Mouse (Mus musculus): ENCODE results near the gene Lrp1. TPM values are rescaled to one million over a fixed set of nuclear protein-coding genes. Genes with fewer than 3 reads are reported as not detected.

Lrp1 gene
- polyA plus RNA-seq, 3 experiments from 2014 or later = 0.04 to 1.4 TPM; not detected in 1

GRCm38 (mm10) chr10:127590831-127591451 lies 30.0 kb downstream of the Lrp1 start:
- ATAC-seq = no peak

GRCm38 (mm10) chr10:127590256-127590655 lies 30.7 kb downstream of the Lrp1 start:
- ATAC-seq = no peak

GRCm38 (mm10) chr10:127587776-127588175 lies 33.2 kb downstream of the Lrp1 start:
- ATAC-seq = no peak

- peak; percentile 83 for ATAC-seq
These were observed 34.7 kb downstream of the Lrp1 start for GRCm38 (mm10) chr10:127586209-127586608.

- ATAC-seq = no peak
These were observed 35.4 kb downstream of the Lrp1 start for GRCm38 (mm10) chr10:127585598-127585997.

GRCm38 (mm10) chr10:127583649-127584048 lies 37.3 kb downstream of the Lrp1 start:
- no peak for ATAC-seq

GRCm38 (mm10) chr10:127581291-127581690 lies 39.7 kb downstream of the Lrp1 start:
- ATAC-seq = no peak

- ATAC-seq = no peak
These were observed 43.0 kb downstream of the Lrp1 start for GRCm38 (mm10) chr10:127577982-127578381.

- no peak for ATAC-seq
These were observed 43.8 kb downstream of the Lrp1 start for GRCm38 (mm10) chr10:127577156-127577555.

- ATAC-seq = no peak
These were observed 44.5 kb downstream of the Lrp1 start for GRCm38 (mm10) chr10:127576381-127576961.

- ATAC-seq = no peak
These were observed 45.2 kb downstream of the Lrp1 start for GRCm38 (mm10) chr10:127575741-127576140.

- ATAC-seq = no peak
These were observed 48.7 kb downstream of the Lrp1 start for GRCm38 (mm10) chr10:127572281-127572680.

- no peak for ATAC-seq
These were observed 49.9 kb downstream of the Lrp1 start for GRCm38 (mm10) chr10:127570937-127571641.

GRCm38 (mm10) chr10:127570384-127570783 lies 50.6 kb downstream of the Lrp1 start:
- ATAC-seq = no peak

GRCm38 (mm10) chr10:127569450-127569849 lies 51.5 kb downstream of the Lrp1 start:
- ATAC-seq = no peak

- no peak for ATAC-seq
These were observed 54.2 kb downstream of the Lrp1 start for GRCm38 (mm10) chr10:127566553-127567326.

- no peak for ATAC-seq
These were observed 56.6 kb downstream of the Lrp1 start for GRCm38 (mm10) chr10:127564301-127564700.

GRCm38 (mm10) chr10:127563840-127564239 lies 57.1 kb downstream of the Lrp1 start:
- no peak for ATAC-seq

- ATAC-seq = no peak
These were observed 59.8 kb downstream of the Lrp1 start for GRCm38 (mm10) chr10:127561145-127561544.

GRCm38 (mm10) chr10:127557397-127557796 lies 63.6 kb downstream of the Lrp1 start:
- ATAC-seq = no peak

GRCm38 (mm10) chr10:127555703-127556102 lies 65.2 kb downstream of the Lrp1 start:
- ATAC-seq = no peak

GRCm38 (mm10) chr10:127549892-127550291 lies 71.1 kb downstream of the Lrp1 start:
- ATAC-seq = no peak

- no peak for ATAC-seq
These were observed 72.7 kb downstream of the Lrp1 start for GRCm38 (mm10) chr10:127548236-127548635.
